Mouse (Mus musculus): ENCODE measurements around the gene Lipk. TPM values are rescaled to one million over a fixed set of nuclear protein-coding genes. Genes with fewer than 3 reads are reported as not detected.

Gene Lipk
- polyA plus RNA-seq, 1 experiment: not detected

DNA sequence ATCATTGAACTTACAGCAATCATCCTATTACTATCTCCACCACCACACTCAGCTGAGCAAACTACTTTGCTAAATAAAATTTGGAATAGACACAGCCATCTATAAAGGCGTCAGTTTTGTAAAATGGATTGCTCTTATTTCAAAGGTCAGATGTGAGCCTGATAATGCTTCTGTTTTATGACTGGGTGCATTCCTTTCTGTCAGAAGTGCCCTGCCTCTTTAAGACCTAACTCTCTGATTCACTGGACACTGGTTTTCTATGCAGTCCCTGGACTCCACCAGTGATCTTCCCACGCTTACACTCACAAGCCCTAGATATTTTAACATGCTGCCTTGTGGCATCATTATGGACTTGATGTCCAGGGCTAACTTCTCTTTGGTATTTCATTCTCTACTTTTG is 70.0 kb downstream of the Lipk start:
- Histone ChIP-seq H3K4me3 (ENCODE audit: low read depth, low read length) (no peak overlapping the region), H3K27me3 (ENCODE audit: control insufficient read depth, insufficient read depth, low read length) (no peaks in the 10 kb centered on the region), H3K4me1 (ENCODE audit: control insufficient read depth, insufficient read depth, insufficient read length, low read length) (peaks cover 8% of the 10 kb centered on the region; the same call in 1 of the 2 replicates), H3K27ac (ENCODE audit: insufficient read depth, low read depth, low read length) (no peak overlapping the region), H3K36me3 (ENCODE audit: control insufficient read depth, insufficient read depth, low read length) (no peaks in the 10 kb centered on the region)
- 34% methylated on average over 2 of the region's 2 CpGs for WGBS
- TF ChIP-seq POLR2A (IDR thresholded peaks at IDR 0.05; ENCODE audit: low read depth, low read length) (no peak), CTCF (IDR thresholded peaks at IDR 0.05; ENCODE audit: extremely low read depth, insufficient read length, insufficient replicate concordance, low read depth, low read length) (no peak)

DNA sequence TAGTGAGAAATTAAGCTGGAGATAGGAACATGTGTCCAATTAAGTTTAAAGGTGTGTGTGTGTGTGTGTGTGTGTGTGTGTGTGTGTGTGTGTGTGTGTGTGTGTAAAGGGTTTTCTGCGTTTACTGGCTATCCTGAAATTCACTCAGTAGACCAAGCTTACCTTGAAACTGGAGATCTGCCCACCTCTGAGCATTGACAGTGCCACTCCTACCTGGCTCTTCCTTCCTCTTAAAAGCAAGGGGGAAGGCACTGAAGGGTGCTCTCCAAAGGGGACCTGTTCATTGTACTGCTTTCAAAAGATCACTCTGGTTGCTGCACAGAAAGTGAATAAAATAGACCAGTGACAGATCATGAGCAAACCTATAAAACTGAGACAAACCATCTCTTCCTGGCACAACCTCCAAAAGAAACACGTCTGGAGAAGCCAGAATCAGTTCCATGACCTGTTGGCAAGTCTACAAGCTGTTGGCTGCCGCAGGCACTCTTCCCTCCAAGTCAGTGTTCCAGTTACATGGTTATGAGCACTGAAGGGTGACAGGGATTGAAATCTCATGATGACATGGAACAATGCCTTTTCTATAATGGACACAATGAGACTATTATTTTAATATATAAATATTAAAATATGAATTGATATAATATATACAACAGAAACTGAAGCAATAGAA is 81.1 kb downstream of the Lipk start:
- Histone ChIP-seq H3K4me3 (ENCODE audit: low read depth, low read length) (no peak overlapping the region), H3K36me3 (ENCODE audit: control insufficient read depth, insufficient read depth, low read length) (no peaks in the 10 kb centered on the region), H3K27ac (ENCODE audit: insufficient read depth, low read depth, low read length) (no peak overlapping the region), H3K4me1 (ENCODE audit: control insufficient read depth, insufficient read depth, insufficient read length, low read length) (no peaks in the 10 kb centered on the region), H3K27me3 (ENCODE audit: control insufficient read depth, insufficient read depth, low read length) (no peaks in the 10 kb centered on the region)
- no peak for TF ChIP-seq POLR2A (IDR thresholded peaks at IDR 0.05; ENCODE audit: low read depth, low read length)
- TF ChIP-seq CTCF (IDR thresholded peaks at IDR 0.05; ENCODE audit: extremely low read depth, insufficient read length, insufficient replicate concordance, low read depth, low read length): no peak
- WGBS: 72% methylated on average over 3 of the region's 3 CpGs

DNA sequence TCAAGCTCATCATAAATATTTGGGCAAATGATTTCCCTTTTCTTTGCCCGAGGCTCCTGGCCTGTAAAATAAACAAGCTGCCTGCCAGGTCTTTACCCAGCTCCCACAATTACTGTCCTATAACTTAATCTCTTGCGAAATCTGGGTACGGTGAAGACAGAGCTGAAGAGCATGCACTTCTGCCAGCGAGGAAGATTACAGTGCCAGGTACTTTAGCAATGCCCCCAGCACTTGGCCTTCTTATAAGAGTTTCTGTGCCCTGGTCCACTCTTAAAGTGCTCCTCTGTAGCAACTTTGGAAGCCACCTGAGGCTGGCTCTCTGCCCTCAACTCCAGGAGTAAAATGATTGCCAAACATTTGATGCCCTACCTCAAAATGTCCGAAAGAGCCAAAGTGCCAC is 87.3 kb downstream of the Lipk start:
- WGBS: 46% methylated on average over 5 of the region's 5 CpGs
- H3K4me1 ChIP-seq (ENCODE audit: control insufficient read depth, insufficient read depth, insufficient read length, low read length): no peaks in the 10 kb centered on the region
- H3K27me3 ChIP-seq (ENCODE audit: control insufficient read depth, insufficient read depth, low read length): no peaks in the 10 kb centered on the region
- no peak overlapping the region for H3K4me3 ChIP-seq (ENCODE audit: low read depth, low read length)
- TF ChIP-seq POLR2A (IDR thresholded peaks at IDR 0.05; ENCODE audit: low read depth, low read length) (no peak), CTCF (IDR thresholded peaks at IDR 0.05; ENCODE audit: extremely low read depth, insufficient read length, insufficient replicate concordance, low read depth, low read length) (no peak)
- H3K36me3 ChIP-seq (ENCODE audit: control insufficient read depth, insufficient read depth, low read length): no peaks in the 10 kb centered on the region
- H3K27ac ChIP-seq (ENCODE audit: insufficient read depth, low read depth, low read length): no peak overlapping the region

DNA sequence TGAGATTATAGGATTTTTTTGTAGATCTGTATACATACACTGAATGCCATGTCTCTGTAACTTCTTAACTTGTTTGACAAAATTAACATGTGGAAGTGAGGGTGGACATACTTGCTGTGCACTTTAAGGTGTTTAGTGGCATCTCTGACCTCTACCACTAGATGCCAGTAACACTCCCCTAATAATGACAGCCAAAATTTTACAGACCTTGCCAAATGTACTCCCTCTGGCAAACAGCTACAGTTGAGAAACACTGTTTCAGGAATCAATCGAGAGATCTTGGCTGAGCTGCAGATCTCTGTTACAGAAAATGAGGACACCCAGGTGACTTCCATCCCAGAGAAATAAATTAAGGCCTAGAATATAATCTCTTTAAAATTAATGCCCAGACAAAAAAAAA is 88.1 kb downstream of the Lipk start:
- TF ChIP-seq POLR2A (IDR thresholded peaks at IDR 0.05; ENCODE audit: low read depth, low read length) (no peak), CTCF (IDR thresholded peaks at IDR 0.05; ENCODE audit: extremely low read depth, insufficient read length, insufficient replicate concordance, low read depth, low read length) (no peak)
- no peaks in the 10 kb centered on the region for H3K4me1 ChIP-seq (ENCODE audit: control insufficient read depth, insufficient read depth, insufficient read length, low read length)
- no peak overlapping the region for H3K4me3 ChIP-seq (ENCODE audit: low read depth, low read length)
- H3K27ac ChIP-seq (ENCODE audit: insufficient read depth, low read depth, low read length): no peak overlapping the region
- WGBS: 49% methylated on average over 1 of the region's 1 CpGs
- no peaks in the 10 kb centered on the region for H3K27me3 ChIP-seq (ENCODE audit: control insufficient read depth, insufficient read depth, low read length)
- H3K36me3 ChIP-seq (ENCODE audit: control insufficient read depth, insufficient read depth, low read length): no peaks in the 10 kb centered on the region

Other genes with a start within 250 kb of the Lipk start
- 2.0 and 2.8 TPM in 2 replicates for gene Lipo3, start 246.3 kb upstream of the Lipk start, polyA plus RNA-seq (2012; rRNA removed)
- not detected in 2 replicates for gene Lipo1, start 220.8 kb upstream of the Lipk start, polyA plus RNA-seq (2012; rRNA removed)
- gene Lipf, start 47.1 kb upstream of the Lipk start, polyA plus RNA-seq (2012; rRNA removed): not detected in 2 replicates
- gene Lipn, start 59.1 kb downstream of the Lipk start, polyA plus RNA-seq (2012; rRNA removed): not detected in 2 replicates
- not detected in 2 replicates for gene Lipm, start 92.6 kb downstream of the Lipk start, polyA plus RNA-seq (2012; rRNA removed)
- 0.19 TPM in 1 of 2 replicates, not detected in the other for gene Ankrd22, start 157.8 kb downstream of the Lipk start, polyA plus RNA-seq (2012; rRNA removed)
- 2.6 and 6.8 TPM in 2 replicates for gene Stambpl1, start 183.9 kb downstream of the Lipk start, polyA plus RNA-seq (2012; rRNA removed)
- 432 and 487 TPM in 2 replicates for gene Acta2, start 247.3 kb downstream of the Lipk start, polyA plus RNA-seq (2012; rRNA removed)

Data from small intestine, adult 2 months (tissue).